Mouse (Mus musculus) hindlimb bud, embryonic 11.5 days (tissue): ENCODE measurements around the gene Eprs.
A peak's percentile ranks its signal among the peaks of the same experiment; 100 is the strongest.
"Not testable (repeated sequence)": the region's sequence is repeated elsewhere in the genome, so short reads cannot be mapped to it uniquely, and the experiment has no call there.

Experiments used
- DNase-seq: peaks from one replicate; pipeline ENCODE4 v3.0.0-alpha.2; 2012; ENCODE audit warnings: low read depth, low spot score; ENCODE audit errors: extremely low spot score

Eprs gene

GRCm38 (mm10) chr1:185362677-185363520, at the start of gene Eprs:
Gene Eprs (plus strand): TSS chr1:185363044.
- peak; percentile 74 for DNase-seq

DNA sequence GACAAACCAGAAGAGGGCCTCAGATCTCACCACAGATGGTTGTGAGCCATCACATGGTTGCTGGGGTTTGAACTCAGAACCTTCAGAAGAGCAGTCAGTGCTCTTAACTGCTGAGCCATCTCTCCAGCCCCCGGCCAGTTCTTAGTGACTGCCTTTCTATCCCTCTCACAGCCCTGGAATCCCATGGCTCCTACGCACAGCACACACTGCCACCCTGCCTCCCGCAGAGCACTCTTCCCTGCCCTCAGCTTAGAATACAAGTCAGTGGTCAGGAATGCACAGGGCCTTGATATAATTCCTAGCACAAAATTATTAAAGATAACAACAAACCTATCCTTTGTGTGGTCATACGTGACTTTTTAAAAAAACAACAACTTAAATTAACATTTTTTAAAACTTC, 48.3 kb upstream of the Eprs start:
- DNase-seq: no peak

GRCm38 (mm10) chr1:185315846-185316568, 46.8 kb upstream of the Eprs start:
- DNase-seq: no peak

- not testable (repeated sequence) for DNase-seq
Observed at GRCm38 (mm10) chr1:185327754-185328345, 35.0 kb upstream of the Eprs start.

DNA sequence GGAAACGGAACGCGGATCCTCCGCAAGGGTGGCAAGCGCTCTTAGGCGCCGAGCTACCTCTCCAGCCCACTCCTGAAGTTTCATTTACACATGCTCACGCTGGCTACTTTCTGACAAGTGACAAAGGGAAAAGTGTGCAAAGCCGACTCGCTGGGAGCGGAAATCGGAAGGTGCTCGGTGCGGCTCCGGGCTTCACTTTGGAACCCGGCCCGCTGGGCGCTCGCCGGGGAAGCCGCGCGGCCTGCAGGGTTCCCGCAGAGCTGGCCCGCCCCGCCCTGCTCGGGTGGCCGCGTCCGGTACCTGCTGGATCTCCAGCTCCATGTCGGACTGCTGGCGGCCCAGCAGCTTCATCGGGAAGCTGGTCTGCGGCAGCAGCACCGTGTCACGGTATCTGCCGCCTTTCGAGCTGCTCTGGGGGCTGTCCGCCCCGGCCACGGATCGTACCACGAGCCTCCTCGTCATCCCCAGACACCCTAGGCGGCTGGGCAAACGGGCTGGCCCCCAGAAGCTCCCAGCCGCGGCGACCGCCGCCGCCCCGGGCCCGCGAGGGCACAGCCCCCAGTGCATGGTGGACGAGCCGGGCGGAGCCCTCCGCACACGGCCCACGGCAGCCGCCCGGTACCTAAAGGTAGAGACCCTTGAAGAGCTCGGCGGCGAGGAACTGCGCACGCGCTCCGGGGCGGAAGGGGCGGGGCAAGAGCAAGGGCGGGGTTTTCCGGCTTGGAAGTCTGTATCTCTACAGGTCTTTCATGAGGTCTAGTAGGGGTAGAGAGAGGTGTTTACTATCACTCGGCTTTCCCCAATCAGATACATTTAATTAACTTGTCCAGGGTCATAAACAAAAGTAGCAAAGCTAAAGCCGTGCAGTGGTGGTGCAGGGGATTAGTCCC, 33.9 kb upstream of the Eprs start, which contains the start of gene Iars2:
TSS of gene Iars2 (minus strand) at position 676 of the 890 bp plus-strand sequence.
- no peak for DNase-seq

- DNase-seq: no peak
Observed at GRCm38 (mm10) chr1:185329851-185330250, 33.0 kb upstream of the Eprs start.

DNA sequence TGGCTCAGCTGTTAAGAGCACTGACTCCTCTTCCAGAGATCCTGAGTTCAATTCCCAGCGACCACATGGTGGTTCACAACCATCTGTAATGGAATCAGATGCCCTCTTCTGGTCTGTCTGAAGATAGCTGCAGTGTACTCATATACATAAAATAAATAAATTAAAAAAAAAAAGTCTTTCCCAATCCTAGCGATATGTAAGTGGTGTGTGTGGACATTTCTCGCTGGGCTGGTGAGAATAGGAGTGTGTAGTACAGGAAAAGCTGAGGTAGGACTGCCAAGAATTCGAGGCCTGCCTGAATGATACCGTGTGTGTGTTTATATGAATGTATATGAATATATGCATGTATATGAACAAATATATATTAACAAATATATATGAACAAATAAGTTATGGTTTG, 31.5 kb upstream of the Eprs start:
- no peak for DNase-seq

DNA sequence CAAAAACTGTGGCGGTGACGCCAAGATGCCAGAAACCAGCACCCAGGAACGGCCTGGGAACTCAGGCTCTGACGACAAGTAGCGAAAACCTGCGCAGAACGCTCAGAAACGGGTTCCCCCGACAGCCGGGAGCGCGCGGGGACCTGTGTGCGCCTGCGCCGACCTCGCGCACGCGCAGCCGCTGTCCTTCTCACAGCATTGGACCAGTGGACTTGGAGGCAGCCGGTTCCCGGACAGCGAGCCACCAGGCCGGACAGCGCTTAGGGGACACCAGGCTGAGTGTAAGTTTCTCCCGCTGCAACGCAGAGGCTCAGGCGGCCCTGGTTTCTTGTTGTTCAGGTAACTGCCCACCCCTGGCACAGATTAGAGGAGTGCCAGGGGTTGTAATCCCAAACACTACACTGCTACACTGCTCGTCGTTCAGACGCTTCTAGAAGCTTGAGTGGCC, 30.8 kb upstream of the Eprs start, which contains the start of gene Bpnt1:
TSS of gene Bpnt1 (plus strand) at position 167 of the 448 bp plus-strand sequence.
- DNase-seq: no peak

GRCm38 (mm10) chr1:185333651-185334050, 29.2 kb upstream of the Eprs start:
- DNase-seq: no peak

GRCm38 (mm10) chr1:185334136-185334535, 28.7 kb upstream of the Eprs start:
- DNase-seq: no peak

DNA sequence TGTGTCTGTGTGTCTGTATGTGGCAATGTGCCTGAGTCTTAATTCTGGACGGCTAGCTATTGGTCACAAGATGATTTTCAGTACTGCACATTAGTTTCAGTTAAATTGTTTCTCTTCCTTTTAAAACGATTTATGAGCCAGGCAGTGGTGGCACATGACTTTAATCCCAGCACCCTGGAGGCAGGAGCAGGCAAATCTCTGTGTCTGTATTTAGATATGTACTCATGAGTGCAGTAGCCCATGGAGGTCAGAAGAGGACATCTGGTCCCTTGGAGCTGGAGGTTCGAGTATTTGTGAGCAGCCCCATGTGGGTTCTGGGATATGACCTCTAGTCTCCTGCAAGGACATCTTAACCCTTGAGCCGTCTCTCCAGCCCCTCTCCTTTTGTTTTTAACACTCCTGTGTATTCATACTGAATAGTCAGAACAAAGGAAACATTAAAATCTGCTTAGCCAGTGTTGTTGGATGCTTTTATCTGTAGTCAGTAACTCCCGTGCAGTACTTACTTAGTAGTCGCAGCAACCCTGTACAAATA, 27.5 kb upstream of the Eprs start:
- DNase-seq: no peak

DNA sequence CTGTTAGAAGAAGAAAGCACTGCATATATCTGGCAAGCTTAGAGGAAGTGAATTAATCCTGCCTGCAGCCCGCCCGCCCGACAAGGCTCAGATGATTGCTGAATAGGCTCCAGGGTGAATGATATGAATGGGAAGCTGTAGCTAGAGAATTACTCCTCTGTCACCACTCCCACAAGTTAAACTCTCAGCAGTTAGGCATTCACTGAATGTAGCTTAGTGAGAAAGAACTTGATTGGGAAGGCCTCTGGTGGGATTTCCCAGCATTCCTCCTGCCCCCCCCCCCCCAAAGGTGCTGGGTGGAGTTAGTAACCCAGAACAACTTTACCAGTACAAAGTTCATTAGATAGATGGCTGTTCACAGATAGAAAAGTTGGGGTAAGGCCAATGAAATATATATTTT, 26.3 kb upstream of the Eprs start:
- DNase-seq: no peak

- DNase-seq: no peak
Observed at GRCm38 (mm10) chr1:185342441-185342840, 20.4 kb upstream of the Eprs start.

DNA sequence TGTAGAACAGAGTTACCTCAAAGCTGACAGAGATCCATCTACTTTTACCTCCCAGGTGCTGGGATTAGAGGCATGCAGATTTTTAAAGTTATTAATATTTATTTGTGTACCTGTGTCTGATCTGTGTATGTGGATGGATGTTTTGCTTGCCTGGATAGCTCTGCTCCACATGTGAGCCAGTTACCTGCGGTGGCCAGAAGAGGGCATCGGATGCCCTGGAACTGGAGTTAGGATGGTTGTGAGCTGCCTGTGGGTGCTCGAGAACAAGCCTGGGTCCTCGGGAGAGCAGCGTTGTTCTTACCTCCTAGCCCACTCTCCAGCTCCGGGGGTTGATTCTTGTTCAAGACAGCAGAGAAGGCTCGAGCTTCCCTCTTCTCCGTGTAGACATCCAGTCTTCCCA, 19.4 kb upstream of the Eprs start:
- DNase-seq: no peak

DNA sequence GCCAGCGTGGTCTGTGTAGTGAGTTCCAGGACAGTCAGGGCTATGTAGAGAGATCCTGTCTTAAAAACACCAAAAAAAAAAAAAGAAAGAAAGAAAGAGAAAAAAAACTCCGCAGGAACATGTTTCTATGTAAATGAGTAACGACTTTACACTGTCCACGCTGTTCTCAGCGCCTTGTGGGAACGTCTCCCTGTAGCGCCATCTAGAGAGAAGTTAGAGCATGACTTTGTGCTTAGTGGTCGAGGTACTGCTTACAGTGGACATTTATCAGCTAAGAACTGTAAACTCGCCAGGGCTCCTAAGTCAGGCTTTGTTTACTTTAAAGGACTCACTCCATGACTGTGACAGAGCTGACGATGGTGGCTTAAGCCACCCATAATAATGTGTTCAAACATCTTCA, 16.7 kb upstream of the Eprs start:
- DNase-seq: no peak

- DNase-seq: no peak
Observed at GRCm38 (mm10) chr1:185349741-185350140, 13.1 kb upstream of the Eprs start.

DNA sequence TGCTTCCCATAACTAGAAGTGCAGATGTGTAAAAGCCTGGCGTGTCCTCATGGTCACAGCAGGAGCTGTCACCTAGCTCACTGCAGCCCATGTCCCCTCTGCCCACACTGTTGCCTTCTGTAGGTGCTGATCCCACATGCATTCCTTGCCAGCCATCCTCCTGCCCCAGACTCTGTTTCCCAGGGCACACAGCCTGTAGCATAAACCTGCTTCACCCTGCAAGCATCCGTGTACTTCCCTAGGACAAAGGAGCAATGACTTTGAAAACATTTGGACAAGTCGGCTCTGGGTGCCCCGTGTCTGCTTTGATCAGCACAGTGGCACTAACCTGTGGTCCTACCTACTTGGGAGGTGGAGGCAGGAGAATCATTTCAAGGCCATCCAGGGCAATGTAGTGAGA, 12.2 kb upstream of the Eprs start:
- DNase-seq: no peak

DNA sequence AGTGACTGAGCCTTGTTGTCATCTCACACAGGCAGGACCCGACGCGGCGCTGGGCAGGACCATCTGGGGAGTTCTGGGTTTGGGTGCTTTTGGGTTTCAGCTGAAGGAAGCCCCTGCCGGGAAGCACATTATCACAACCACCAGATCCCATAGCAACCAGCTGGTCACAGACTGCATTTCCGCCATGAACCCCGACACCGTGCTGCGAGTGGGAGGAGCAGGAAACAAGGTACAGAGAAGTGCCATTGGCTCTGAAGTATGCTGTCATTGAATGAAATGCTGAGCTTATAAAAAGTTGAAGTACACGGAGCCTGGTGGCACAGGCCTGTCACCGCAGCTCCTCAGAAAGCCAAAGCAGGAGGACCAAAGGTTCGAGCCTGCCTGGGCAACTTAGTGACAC, 10.7 kb upstream of the Eprs start:
- no peak for DNase-seq

- no peak for DNase-seq
Observed at GRCm38 (mm10) chr1:185353351-185353750, 9.5 kb upstream of the Eprs start.

GRCm38 (mm10) chr1:185354731-185355130, 8.1 kb upstream of the Eprs start:
- DNase-seq: no peak
